Mouse (Mus musculus) G1E (cell line): ENCODE data around the gene Adcy3.

Experiments
- CTCF ChIP-seq: IDR thresholded peaks from 2 replicates; pipeline ENCODE4 v1.5.1; 2012; ENCODE audit warnings: low read depth, low read length, inconsistent platforms, mixed read lengths
- GATA1 ChIP-seq: IDR thresholded peaks from 2 replicates; pipeline ENCODE4 v1.6.1; 2012; ENCODE audit warnings: borderline replicate concordance, low read length, inconsistent platforms, mixed read lengths

DNA sequence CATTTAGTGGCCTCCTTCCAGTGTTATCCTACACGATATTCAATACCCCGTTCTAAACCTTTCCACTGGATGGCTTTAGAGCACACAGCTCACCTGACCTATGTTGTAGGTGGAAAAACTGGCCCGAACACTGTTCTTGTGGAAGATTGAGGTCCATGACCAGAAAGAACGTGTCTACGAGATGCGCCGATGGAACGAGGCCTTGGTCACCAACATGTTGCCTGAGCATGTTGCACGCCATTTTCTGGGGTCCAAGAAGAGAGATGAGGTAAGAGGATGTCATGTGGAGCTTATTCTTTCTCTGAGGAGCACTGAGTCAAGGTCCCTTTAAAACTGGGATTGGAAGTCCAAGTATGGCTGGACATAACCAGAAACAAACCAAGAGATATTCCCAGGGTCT is 76.3 kb downstream of the Adcy3 start:
- TF ChIP-seq CTCF (no peak), GATA1 (no peak)
